Mouse (Mus musculus) mouse trophoblast stem cell (cell line): ENCODE results near the gene Ngb.

Experiments
- in situ Hi-C, 2 experiments: fragments of 300-500 bp; cut with MseI, MboI; formaldehyde crosslinking; loops; 2 replicates in 1 of 2; 3 replicates in 1 of 2; pipeline ENCODE4 v1.15.1; 2025

Ngb gene

DNA sequence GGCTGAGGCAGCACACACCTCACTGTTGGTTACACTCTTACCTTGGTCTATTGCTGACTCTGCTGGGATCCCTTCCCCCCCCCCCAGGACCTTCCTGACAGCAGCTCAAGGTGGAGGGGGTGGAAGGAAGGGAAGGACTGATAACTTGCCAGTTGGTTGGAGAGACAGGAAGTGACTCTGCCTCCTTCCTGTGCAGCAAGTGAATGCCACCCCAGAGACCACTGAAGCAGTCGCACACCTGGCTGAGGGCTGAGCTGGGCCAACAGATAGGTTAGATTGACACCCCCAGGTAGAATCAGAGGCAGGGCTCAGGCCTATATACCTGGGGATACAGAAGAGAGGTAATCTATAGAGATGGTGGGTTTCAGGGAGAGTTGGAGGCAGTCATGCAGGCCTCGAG lies 10.4 kb downstream of the Ngb start:
- in situ Hi-C loops = no loop called here

DNA sequence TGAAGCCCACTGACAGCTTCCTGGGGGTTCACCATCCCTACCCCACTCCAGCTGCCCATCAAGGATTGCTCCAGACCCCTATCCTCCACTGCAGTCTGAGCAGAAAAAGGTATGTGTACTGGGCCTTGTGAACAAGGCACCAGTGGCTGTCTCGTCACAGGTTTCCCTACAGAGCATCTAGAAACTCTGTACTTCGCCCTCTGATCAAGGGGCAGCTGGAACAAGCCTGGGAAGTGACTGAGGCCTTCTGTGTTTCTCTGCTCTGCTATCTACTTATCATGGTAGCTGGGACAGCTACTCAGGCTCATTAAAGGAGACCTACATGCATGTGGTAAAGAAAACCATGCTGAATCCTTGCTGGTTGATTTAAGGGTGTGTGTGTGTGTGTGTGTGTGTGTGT lies 12.6 kb downstream of the Ngb start:
- in situ Hi-C loops = no loop called here

DNA sequence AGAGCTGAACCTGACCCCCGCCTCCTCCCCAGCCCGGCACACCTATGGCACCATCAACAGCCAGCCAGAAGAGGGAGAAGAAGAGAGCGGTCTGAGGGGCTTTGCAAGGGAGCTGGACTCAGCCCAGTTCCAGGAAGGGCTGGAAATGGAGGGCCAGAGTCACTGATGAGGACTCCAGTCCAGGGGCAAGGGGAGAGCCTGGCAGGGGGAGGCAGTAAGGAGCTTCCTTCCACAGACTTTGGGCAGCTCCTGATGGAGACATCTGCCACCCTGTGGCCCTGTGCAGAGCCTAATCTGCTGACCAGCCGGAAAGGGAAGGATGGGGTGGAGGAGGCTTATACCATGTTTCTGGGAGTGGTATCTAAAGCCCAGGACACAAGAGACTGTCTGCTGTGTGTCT lies 13.1 kb downstream of the Ngb start:
- in situ Hi-C loops = no loop called here

DNA sequence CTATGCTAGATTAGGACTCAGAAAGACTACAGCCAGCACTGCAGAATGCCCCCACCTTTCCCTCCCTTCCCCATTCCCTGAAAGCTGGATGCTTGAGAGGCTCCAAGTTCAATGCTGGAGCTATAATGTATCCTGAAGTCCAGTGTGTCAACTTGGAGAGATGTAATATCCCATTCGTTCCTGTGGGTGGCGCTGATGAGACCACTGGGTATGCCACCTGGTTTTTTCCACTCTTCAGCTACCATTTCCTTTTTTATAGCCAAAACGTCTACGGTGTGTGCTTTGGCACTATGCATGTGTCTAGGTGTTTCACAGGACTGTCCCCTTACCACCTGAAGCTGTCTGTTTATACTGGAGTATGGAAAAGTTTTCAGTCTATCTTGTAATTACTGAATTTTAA lies 14.0 kb downstream of the Ngb start:
- in situ Hi-C loops = no loop called here

DNA sequence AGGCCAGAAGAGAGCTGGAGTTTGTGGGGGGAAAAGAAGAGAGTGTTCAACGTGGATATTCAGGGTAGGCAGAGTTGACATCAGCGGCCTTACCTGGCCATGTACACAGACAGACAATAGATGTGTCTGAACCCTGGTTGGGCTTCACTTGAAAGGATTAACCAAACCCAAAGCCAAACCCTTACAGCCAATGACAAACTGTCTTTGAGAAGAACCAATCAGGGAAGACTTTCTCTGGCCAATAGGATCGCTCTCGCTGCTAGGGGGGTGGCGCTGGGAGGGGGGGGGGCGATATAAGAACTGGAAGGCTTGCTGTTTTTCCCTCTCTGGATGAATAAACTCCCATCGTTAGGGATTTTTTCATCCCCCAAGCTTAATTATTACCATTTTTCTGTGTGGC lies 15.1 kb downstream of the Ngb start:
- in situ Hi-C loops = no loop called here

DNA sequence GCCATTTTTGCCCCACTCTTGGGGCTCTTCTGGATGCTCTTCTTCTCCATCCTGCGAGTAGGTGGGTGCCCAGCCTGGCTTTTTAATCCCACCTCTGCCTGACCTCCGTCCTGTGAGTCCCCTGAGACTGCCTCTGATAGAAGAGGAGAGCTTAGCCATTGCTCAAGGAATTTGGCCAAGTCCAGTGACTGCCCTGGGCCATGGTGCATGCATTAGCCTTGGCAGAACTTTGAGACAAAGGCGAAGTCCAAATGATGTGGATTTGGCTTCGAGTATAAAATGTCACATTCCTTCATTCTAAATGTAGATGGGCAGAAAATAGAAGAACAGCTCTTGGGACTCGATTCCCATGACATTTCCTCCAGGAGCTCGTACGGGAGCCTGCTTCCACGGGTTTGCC lies 19.5 kb downstream of the Ngb start:
- in situ Hi-C loops = no loop called here

DNA sequence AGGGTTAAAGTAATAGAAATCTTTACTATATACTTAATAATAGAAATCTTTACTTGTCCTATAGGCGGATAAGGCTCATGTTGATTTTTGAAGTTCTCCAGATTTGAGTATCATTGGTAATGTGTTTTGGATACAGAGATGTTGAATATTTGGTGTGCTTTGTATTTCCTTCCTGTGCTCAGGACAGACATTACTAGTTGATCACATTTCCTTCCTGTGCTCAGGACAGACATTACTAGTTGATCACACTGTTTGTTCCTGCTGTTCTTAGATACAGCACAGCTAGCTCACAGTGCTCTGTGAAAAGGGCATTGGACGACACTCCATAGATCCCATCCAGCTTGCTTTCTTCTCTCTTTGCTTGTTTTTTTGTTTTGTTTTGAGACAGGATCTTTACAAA lies 25.7 kb downstream of the Ngb start:
- in situ Hi-C loops = no loop called here

DNA sequence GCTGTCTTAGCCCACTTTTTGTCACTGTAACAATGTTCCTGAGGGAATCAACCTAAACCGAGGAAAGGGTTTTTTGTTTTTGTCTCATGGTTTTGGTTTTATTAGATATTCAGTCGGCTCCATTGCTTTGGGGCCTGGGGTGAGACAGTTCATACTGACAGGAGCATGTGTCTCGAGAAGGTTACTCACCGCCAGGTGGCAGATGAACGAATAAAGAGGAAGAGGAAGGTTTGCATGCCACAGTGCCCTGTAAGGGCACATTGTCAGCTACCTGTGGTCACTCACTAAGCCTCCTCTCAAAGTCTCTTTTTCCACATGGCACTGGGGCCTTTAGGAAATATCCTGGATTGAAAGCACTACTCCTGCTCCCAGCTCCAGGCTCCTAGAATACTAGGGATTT lies 31.8 kb downstream of the Ngb start:
- in situ Hi-C loops = no loop called here

DNA sequence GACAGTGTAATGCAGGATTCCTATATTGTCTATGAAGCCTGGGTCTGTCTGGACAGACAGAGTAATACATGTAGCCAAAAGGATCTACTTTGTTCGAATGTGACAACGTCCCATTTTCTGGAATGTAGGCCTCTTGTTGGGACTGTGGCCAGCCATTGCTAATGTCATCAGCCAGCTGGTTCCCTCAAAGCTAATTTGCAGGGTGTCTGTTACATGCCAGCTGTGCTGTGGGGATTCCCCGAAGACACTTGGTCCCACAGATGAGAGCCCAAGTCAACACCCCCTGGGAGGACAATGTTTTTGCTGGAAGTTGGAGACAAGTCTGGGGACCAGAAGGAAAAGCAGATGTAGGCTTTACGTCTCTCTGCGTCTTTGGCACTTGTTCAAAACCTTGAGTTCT lies 35.9 kb downstream of the Ngb start:
- in situ Hi-C loops = no loop called here

DNA sequence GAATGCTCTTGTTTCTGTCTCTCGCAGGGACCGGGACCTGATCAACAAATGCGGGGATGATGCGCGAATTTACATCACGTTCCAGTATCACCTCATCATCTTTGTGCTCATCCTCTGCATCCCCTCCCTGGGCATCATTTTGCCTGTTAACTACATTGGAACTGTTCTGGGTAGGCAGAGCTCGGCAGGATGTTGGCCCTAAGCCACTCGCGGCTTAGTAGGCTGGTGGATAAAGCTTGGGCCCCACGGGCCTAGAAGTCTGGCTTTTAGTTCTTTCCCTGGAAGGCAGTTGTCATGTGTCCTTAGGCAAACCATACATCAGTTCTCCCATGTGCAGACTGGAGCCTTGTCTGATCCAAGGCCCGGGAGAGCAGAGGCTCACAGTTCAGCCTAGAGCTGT lies 36.9 kb downstream of the Ngb start:
- in situ Hi-C loops = no loop called here

DNA sequence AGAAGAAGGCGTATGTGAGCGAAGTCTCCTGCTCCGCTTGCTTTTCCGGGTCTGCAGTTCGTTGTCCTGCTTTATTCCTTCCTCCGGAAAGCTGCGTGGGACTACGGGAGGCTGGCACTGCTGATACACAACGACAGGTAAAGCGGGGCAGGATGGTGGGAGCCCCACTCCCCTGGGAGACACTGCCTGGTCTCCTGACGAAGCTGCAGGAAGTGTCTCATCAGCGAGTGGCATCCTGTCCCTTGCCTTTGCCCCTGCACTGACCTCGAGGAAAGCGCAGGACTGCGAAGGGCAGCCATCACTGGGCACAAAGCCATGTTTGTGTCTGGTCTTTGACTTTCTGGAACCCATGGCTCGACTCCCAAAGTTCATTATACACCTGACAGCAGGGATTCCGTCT lies 45.3 kb downstream of the Ngb start:
- in situ Hi-C loops = no loop called here

DNA sequence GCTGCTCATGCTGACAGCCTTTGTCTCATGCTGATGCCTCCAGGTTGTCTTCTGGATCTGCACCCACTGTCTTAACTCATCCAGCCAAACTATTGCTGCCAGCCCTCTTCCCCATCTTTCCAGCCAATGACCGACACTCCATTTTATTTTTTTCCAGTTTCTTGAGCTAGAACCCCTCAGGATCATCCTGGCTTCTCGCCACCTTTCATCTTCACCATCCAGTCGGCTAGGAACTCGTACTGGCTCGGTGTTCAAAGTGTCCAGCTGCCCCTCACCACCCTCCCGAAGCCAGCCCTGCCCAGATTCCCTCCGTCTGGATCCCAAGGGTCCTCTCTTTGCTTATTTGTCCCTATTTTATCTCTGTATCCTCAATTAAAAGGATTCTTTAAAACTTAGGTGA lies 47.5 kb downstream of the Ngb start:
- in situ Hi-C loops = loop anchor here in 1 of 2 experiments (5.0 kb wide), 1 partner anchor 58 kb away; no protein-coding TSS in a partner anchor

DNA sequence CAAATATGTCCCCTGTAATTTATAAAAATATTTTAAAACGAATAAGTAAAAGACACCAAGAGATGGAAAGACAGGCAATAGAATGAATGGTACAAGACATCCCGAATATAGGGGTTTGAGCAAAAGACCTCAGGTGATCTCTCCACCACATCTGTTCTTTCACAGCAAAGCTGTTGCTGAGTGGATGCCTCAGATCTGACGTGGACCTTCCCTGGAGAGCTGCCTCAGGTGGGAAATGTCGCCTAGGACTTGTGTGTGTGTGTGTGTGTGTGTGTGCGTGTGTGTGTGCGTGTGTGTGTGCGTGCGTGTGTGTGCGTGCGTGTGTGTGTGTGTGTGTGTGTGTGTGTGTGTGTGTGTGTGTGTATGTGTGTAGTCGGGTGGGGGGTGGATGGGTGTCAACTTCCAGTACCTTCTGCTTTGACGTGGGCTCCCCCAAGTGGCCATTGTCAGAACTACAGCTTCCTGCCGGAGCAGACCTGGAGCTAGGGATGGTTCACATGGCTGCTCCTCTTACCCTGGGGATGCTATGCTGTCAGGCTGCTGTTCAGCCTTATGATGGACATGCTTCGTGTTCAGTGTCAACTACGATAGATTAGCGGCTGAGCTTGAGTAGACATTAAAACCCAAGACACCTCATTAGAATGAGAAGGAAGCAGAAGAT lies 49.5 kb downstream of the Ngb start:
- in situ Hi-C loops = loop anchor here in 1 of 2 experiments (5.0 kb wide), 1 partner anchor 55 kb away; no protein-coding TSS in a partner anchor

DNA sequence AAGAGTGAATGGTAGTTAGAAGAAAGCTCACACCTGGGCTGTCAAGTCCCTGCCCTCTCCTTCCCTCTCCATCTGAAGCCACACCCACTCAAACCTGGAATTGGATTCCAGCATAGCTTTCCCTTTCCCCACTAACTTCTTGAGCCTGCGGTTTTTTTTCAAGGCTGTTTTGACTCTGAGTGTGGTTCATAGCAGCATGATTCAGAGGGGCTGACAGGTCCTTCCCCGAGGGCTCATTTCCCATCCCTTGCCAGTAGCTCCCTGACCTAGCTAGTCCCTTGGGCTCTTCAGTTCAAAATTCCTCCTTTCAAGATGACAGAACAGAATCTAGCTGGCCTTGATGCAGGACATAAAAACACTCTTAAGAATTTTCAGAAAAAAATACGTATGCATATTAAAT lies 54.8 kb downstream of the Ngb start:
- in situ Hi-C loops = no loop called here
